Mouse (Mus musculus) G1E-ER4 (cell line): ENCODE data around the gene Hecw1. TPM values are rescaled to one million over a fixed set of nuclear protein-coding genes. Genes with fewer than 3 reads are reported as not detected.

Experiments
- GATA1 ChIP-seq: IDR thresholded peaks from one replicate; pipeline ENCODE4 v1.8.0; 2012; ENCODE audit warnings: low read length, inconsistent platforms
- polyA plus RNA-seq: library from polyadenylated mRNA; stranded (reverse); fragments of >175 nt; gene quantifications from 2 replicates; pipeline ENCODE4 v1.2.3, GENCODE M21; 2012

The Hecw1 gene
- 1.5 and 3.3 TPM in 2 replicates for polyA plus RNA-seq

- no peak for TF ChIP-seq GATA1
These were observed at the start of gene Hecw1 for GRCm38 (mm10) chr13:14522906-14523269. Gene Hecw1 (minus strand): TSS chr13:14523228.

GRCm38 (mm10) chr13:14561336-14561735 lies 38.3 kb upstream of the Hecw1 start:
- TF ChIP-seq GATA1 = no peak

- no peak for TF ChIP-seq GATA1
These were observed 29.6 kb upstream of the Hecw1 start for GRCm38 (mm10) chr13:14552628-14553027.

GRCm38 (mm10) chr13:14542860-14543259 lies 19.8 kb upstream of the Hecw1 start:
- no peak for TF ChIP-seq GATA1

- no peak for TF ChIP-seq GATA1
These were observed 711 bp downstream of the Hecw1 start for GRCm38 (mm10) chr13:14522128-14522905.

- no peak for TF ChIP-seq GATA1
These were observed 1.3 kb downstream of the Hecw1 start for GRCm38 (mm10) chr13:14521746-14522127.

- no peak for TF ChIP-seq GATA1
These were observed 3.4 kb downstream of the Hecw1 start for GRCm38 (mm10) chr13:14519605-14520004.

- TF ChIP-seq GATA1 = no peak
These were observed 5.5 kb downstream of the Hecw1 start for GRCm38 (mm10) chr13:14517478-14517877.

DNA sequence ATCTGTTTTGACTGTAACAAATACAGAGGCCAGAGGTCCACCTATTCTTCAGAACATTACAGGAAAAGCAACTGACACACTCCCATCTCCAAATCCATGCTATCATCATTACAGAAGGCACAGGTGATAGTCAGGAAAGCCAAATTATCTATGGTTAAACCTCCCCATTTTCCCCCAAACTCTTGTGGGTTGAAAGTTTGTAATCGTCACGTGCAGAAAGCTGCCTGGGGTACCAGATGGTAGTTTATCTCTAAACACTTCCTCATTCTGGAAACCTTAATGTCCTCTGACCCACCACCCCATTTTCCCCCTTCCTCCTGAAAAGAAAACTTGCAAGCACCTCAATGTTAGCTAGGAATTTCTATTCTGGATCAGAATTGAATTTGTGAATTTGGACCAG lies 7.9 kb downstream of the Hecw1 start:
- TF ChIP-seq GATA1 = peak; percentile 89

DNA sequence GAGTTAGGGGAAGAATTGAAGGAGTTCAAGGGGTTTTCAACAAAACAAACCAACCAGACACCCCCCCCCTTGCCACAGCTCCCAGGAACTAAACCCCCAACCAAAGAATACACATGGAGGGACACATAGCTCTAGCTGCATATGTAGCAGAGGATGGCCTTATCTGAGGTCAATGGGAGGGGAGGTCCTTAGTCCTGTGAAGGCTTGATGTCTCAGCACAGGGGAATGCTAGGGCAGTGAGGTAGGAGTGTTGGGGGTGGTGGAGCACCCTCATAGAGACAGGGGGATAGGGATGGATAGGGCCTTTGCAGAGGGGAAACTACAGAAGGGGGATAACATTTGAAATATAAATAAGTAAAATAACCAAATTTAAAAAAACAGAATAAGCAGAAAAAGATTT lies 9.1 kb downstream of the Hecw1 start:
- no peak for TF ChIP-seq GATA1

- TF ChIP-seq GATA1 = no peak
These were observed 16.3 kb downstream of the Hecw1 start for GRCm38 (mm10) chr13:14506765-14507164.

GRCm38 (mm10) chr13:14500251-14500650 lies 22.8 kb downstream of the Hecw1 start:
- no peak for TF ChIP-seq GATA1

GRCm38 (mm10) chr13:14498780-14499179 lies 24.2 kb downstream of the Hecw1 start:
- no peak for TF ChIP-seq GATA1

DNA sequence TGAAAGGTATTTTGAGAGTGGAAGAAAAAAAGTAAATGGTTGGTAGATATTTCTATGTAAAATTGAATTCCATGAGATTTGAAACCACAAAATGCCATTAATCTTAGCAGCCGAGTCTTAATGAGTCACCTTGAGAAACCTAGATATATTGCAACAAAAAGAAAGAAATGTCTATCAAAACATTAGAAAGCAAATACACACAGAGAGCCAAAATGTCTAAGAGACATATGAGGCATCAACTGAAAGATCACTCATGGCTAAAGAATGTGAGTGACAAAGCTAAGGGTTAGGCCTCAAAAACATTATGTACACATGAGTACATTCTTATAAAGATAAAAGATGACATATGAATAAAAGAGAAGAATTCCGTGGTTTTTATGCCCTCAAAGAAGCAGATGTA lies 26.1 kb downstream of the Hecw1 start:
- TF ChIP-seq GATA1 = no peak

GRCm38 (mm10) chr13:14487812-14488211 lies 35.2 kb downstream of the Hecw1 start:
- no peak for TF ChIP-seq GATA1

DNA sequence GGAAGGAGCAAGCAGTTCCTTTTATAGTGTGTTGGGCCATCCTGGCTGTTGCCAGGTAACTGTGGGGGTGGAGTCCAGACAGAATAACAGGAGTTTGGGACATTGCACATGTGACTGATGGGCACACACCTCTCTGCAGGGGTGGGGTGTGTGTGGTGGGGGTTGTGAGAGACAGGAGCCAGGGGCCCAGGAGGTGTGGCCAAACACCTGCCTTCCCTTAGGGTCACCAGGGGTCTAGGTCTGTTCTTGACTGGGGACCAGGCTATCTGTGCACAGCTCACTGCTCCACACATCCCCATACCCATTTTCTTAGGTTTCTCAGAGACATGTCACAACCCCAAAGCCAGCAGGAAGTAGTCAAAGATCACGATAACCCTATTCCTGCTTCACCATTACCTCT lies 51.9 kb downstream of the Hecw1 start:
- no peak for TF ChIP-seq GATA1

GRCm38 (mm10) chr13:14467517-14467916 lies 55.5 kb downstream of the Hecw1 start:
- TF ChIP-seq GATA1 = no peak

DNA sequence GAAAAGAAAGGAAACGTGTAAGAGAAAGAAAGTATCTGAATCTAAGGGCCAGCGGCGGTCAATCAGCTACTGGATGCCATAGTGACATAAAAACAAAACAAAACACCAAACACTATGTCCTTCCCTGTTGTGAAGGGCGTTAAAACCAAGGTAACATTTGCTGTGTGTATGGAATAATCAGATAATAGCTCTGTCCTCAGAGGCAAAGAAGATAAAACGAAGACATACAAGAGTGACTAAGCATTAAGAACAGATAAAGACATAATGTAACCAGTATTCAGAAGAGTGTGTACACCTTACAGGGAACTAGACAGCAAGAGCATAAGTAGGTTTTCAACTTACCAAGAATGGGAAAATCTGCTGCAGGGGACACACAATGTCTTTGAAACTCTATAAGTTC lies 62.0 kb downstream of the Hecw1 start:
- peak; percentile 89 for TF ChIP-seq GATA1
